Mouse (Mus musculus): ENCODE data around the gene Selenos.

GRCm38 (mm10) chr7:66127951-66128645 is 48.6 kb downstream of the Selenos start:
- TF ChIP-seq POLR2A (IDR thresholded peaks at IDR 0.05; ENCODE audit: borderline replicate concordance, insufficient read depth, low read length), result no peak
- no peak for TF ChIP-seq CTCF (IDR thresholded peaks at IDR 0.05; ENCODE audit: borderline replicate concordance, insufficient read depth, low read depth, low read length)
